Mouse (Mus musculus) MEL (cell line): ENCODE measurements around the gene Prmt9.

Experiments
- CHD1 ChIP-seq: IDR thresholded peaks from 2 replicates; pipeline ENCODE4 v1.6.1; 2012; ENCODE audit warnings: low read depth, mild to moderate bottlenecking, inconsistent platforms, low read length, improper control_type of control experiment
- CTCF ChIP-seq, 3 experiments: IDR thresholded peaks in 2 of 3; conservative IDR thresholded peaks in 1 of 3; 2 replicates each; pipeline ENCODE4 v1.5.1; 2011 to 2012; ENCODE audit warnings: low read length in 3 of 3, low read depth in 2 of 3, mild to moderate bottlenecking in 2 of 3, improper control_type of control experiment in 1 of 3, inconsistent platforms in 1 of 3, mixed read lengths in 1 of 3, moderate library complexity in 1 of 3; ENCODE audit not compliant: control insufficient read depth in 1 of 3, insufficient read depth in 1 of 3, poor library complexity in 1 of 3, severe bottlenecking in 1 of 3
- E2F4 ChIP-seq: IDR thresholded peaks from 2 replicates; pipeline ENCODE4 v1.6.1; 2011; ENCODE audit warnings: low read depth, low read length, improper control_type of control experiment, borderline replicate concordance
- ELF1 ChIP-seq: IDR thresholded peaks from 2 replicates; pipeline ENCODE4 v1.6.1; 2014; ENCODE audit warnings: low read depth, mild to moderate bottlenecking, inconsistent platforms, low read length, improper control_type of control experiment, moderate library complexity
- GATA1 ChIP-seq: IDR thresholded peaks from 2 replicates; pipeline ENCODE4 v1.6.1; 2011; ENCODE audit warnings: low read depth, low read length, improper control_type of control experiment
- KAT2A ChIP-seq: conservative IDR thresholded peaks from 2 replicates; pipeline ENCODE4 v1.6.1; 2012; ENCODE audit warnings: low read depth, low read length, improper control_type of control experiment, inconsistent platforms
- MAFK ChIP-seq: IDR thresholded peaks from 2 replicates; pipeline ENCODE4 v1.6.1; 2011; ENCODE audit warnings: low read depth, mild to moderate bottlenecking, low read length, improper control_type of control experiment, borderline replicate concordance
- MAZ ChIP-seq: IDR thresholded peaks from 2 replicates; pipeline ENCODE4 v1.6.1; 2012; ENCODE audit warnings: low read depth, mild to moderate bottlenecking, inconsistent platforms, low read length, improper control_type of control experiment
- MYC ChIP-seq: IDR thresholded peaks from 2 replicates; pipeline ENCODE4 v1.6.1; 2011; ENCODE audit warnings: low read depth, mild to moderate bottlenecking, low read length, improper control_type of control experiment, moderate library complexity
- POLR2A ChIP-seq, 2 experiments: IDR thresholded peaks; 2 replicates each; pipeline ENCODE4 v1.6.1; 2011 to 2012; ENCODE audit warnings: low read length in 2 of 2, mild to moderate bottlenecking in 2 of 2, control low read depth in 1 of 2, improper control_type of control experiment in 1 of 2, low read depth in 1 of 2, moderate library complexity in 1 of 2; ENCODE audit not compliant: control insufficient read depth in 1 of 2, insufficient read depth in 1 of 2, poor library complexity in 1 of 2
- RCOR1 ChIP-seq: IDR thresholded peaks from 2 replicates; pipeline ENCODE4 v1.6.1; 2012; ENCODE audit warnings: low read depth, mild to moderate bottlenecking, inconsistent platforms, low read length, improper control_type of control experiment
- TBP ChIP-seq: IDR thresholded peaks from 2 replicates; pipeline ENCODE4 v1.8.0; 2011; ENCODE audit warnings: low read depth, low read length, improper control_type of control experiment
- USF1 ChIP-seq: IDR thresholded peaks from 2 replicates; pipeline ENCODE4 v1.6.1; 2014; ENCODE audit warnings: low read depth, mild to moderate bottlenecking, inconsistent platforms, low read length, improper control_type of control experiment, moderate library complexity
- USF2 ChIP-seq, 2 experiments: IDR thresholded peaks; 2 replicates each; pipeline ENCODE4 v1.6.1; 2011 to 2012; ENCODE audit warnings: improper control_type of control experiment in 2 of 2, low read length in 2 of 2, borderline replicate concordance in 1 of 2, inconsistent platforms in 1 of 2, low read depth in 1 of 2, mild to moderate bottlenecking in 1 of 2; ENCODE audit not compliant: insufficient read depth in 1 of 2

DNA sequence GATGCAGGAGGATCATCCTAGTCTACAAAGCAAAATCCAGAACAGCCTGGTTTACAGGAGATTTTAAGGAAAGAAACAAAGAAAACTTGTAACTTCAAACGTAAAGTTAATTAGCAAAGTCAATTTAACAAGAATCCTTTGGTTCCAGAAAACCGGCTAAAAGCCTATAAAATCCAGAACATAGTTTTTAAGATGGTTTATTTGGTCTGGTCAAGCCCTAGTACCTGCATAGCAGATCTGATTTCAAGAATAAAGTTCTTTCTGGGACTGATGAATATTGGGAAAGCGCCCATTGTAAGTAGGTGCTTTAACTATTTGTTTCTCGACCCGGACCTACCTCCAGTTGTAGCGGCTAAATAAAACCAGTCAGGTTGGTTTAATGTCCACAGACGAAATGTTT lies 60.4 kb downstream of the Prmt9 start:
- TF ChIP-seq KAT2A (no peak), USF2 (IDR thresholded peaks at IDR 0.05; ENCODE audit: borderline replicate concordance in 1 of 2, insufficient read depth in 1 of 2, low read depth in 1 of 2, low read length in 2 of 2) (no peak), RCOR1 (no peak), E2F4 (no peak), MAZ (no peak), POLR2A (IDR thresholded peaks at IDR 0.05; ENCODE audit: control insufficient read depth in 1 of 2, insufficient read depth in 1 of 2, low read depth in 1 of 2, low read length in 2 of 2, poor library complexity in 1 of 2) (no peak), CHD1 (no peak), ELF1 (no peak), MAFK (no peak), GATA1 (no peak), CTCF (IDR thresholded peaks at IDR 0.05 in 2 of 3, conservative IDR thresholded peaks at IDR 0.05 in 1 of 3; ENCODE audit: control insufficient read depth in 1 of 3, insufficient read depth in 1 of 3, low read depth in 2 of 3, low read length in 3 of 3, poor library complexity in 1 of 3, severe bottlenecking in 1 of 3) (no peak), USF1 (no peak), TBP (no peak), MYC (no peak)
